Mouse (Mus musculus) T-helper 1 cell (primary cell): ENCODE measurements around the gene Cebpb.

Source experiments
- in situ Hi-C: fragments of 300-600 bp; cut with MboI, MseI; formaldehyde crosslinking; loops from one replicate; pipeline ENCODE4 v1.15.1; 2025; ENCODE audit warnings: high pct_unique_total_duplicates

Gene Cebpb

DNA sequence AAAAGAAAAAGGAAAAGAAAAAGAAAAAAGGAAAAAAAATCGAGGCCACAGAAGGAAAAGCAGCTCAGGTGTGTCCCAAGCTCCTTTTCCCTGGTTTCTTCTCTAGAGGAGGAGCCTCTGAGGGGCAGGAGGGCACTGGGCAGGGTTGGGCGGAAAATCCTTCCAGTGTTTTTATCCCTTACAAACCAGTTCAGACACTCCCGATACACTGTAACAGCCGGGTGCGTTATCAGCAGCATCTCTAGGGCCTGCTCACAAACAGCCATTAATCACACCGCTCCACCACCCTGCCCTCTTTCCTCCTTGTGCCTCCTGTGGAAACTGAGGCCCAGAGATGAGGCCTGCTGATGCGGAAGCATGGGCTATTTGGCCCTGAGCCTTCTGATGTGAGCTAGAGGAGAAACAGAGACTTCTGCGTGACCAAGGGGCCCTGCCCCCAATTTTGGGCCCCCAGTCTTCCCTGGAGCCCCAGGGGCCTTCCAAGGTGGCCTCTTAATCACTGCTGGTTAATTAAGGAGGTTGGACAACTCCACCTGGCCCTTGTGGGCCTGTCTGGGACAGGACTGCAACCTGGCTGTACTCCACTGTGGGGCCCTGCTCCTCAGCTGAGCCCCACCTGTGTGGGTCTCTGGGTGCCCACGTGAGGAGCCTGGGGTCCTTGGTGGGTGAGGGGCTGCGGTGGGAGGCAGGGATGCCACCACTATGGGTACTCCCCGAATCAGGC is 32.6 kb downstream of the Cebpb start:
- in situ Hi-C loops: no loop called here

GRCm38 (mm10) chr2:167722538-167722937 is 33.8 kb downstream of the Cebpb start:
- in situ Hi-C loops: no loop called here

DNA sequence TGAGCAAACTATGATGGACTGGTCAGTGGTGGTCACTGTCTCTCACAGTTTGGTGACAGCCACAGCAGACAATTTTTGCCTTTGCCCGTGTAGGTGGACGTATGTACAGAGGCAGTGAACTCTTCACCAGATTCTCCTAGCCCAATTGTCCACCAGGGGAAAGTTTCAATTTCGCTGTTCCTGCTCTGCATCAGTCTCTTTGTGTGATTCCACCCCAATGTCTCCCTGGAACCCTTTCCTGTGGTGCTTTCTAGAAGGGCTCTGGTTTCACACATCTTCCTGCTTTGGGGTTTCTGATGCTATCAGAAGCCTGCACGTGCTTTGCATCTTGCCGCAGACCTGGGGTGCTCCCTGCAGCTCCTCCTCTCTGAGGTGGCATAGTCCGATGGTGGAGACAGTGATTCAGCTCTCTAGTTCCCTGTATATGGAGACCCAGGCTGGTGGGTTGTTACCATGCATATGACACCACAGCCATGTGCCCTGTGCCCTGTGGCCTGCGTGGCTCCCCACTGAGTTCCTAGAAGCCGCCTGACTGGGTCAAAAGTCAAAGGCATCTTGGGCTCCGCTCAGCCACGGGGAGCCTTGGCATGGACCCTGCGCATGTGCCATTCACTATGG is 35.0 kb downstream of the Cebpb start:
- in situ Hi-C loops: no loop called here

DNA sequence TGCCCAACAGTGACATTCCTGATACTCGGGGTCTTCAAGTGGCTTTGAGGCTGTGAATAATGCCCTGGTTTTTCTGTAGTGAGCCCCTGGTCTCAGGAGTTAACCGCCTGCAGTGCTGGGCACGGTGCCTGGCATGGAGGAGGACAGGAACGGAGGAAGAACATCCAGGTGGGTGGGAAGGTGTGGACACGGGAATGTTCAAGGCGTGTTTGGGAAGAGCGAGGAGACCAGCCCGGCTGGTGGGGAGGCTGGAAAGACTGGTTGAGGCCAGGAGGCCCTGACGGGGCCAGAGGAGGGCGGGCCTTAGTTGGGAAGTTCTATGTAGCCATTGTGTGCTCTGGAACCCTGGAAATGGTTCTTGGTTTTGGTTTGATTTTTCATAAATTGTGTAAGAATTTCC is 37.2 kb downstream of the Cebpb start:
- in situ Hi-C loops: no loop called here

DNA sequence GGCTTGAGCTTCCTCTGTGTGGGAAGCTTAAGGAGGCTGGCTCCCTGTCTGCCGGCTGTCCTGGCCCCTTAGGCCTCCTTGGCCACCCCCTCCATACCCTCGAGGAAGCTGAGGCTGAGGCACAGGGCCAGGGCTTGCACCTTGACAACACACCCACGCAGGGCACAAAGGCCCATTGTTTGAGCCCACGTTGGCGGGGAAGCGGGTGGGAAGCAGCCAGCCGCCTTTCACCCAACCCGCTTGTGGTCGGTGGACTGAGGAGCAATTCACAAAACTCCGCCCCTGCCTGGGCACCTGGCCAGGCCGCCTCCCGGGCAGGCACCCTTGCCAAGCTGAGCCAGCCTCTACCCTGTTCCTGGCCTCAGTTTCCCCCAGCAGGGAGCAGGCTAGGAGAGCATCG is 38.4 kb downstream of the Cebpb start:
- in situ Hi-C loops: no loop called here

- in situ Hi-C loops: no loop called here
Measured at GRCm38 (mm10) chr2:167730036-167730435, 41.3 kb downstream of the Cebpb start.

- in situ Hi-C loops: no loop called here
Measured at GRCm38 (mm10) chr2:167731149-167731548, 42.4 kb downstream of the Cebpb start.

DNA sequence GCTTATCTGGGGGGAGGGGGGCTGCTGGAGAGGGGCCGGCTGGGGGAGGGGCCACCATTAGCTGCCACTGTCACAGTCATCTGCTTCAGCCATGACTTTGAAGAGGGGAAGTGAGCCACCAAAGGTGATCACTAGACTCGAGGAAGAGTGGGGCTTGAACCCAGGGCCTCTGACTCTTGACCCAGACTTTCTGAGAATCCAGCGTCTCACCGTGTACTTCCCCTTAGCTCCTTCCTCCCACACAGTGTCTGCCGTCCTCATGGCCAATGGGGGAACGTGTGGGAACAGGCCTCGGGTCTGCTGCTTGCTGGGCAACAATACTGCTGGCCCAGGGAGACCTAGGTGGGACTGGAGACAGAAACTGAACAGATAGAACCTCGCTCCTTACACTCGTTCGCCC is 46.1 kb downstream of the Cebpb start:
- in situ Hi-C loops: no loop called here

DNA sequence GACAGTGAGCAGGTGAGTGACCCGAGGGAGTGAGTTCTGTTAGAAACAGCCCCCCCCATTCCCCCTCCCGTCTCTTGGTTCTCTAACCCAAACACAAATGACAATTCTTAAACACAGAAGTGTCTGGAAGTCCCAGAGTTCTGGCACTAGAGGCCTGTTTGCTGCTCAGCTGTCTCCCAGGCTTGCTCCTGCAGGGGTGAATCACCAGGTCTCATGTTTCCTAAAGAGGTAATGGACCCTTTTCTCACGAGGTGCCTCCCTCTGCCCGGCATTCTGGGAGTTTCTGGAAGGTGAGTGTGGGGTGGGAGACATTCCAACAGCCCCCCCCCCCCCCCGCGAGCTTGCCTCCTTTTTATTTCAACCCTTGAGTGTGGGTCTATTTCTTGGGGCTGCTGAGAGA is 50.3 kb downstream of the Cebpb start:
- in situ Hi-C loops: no loop called here
